Comparison of ENCODE assay signal across 8 mouse cellular contexts in genomic region chr4:127249701-127250349, GRCm38 (mm10). TPM values are rescaled to one million over a fixed set of nuclear protein-coding genes. Genes with fewer than 3 reads are reported as not detected.
A peak's percentile ranks its signal among the peaks of the same experiment; 100 is the strongest.
DNase-seq lines count a peak whose midpoint lies in the region; ATAC-seq and TF ChIP-seq lines count a peak whose summit lies in the region.

No protein-coding gene starts in this region.

- intact Hi-C loops in left cerebral cortex, adult 2 months (cut with DNase I): loop anchor here (1.0 to 5.0 kb wide), 2 partner anchors 69 to 208 kb away; no protein-coding TSS in a partner anchor

- peak; percentile 100 for ATAC-seq in megakaryocyte, adult 5-6 weeks (ENCODE audit: poor library complexity, severe bottlenecking)

- no peak overlapping the region for H3K27ac ChIP-seq in left cerebral cortex, adult 2 months

- peak; percentile 89 for DNase-seq in adipocyte (ENCODE audit: low spot score)
- peak; percentile 92 for DNase-seq in embryo, embryonic 10 days (ENCODE audit: low spot score)
- DNase-seq in gastrocnemius, postnatal 10 days: peak; percentile 96
- peak; percentile 77 for DNase-seq in hindlimb bud, embryonic 11.5 days (ENCODE audit: extremely low spot score, low read depth, low spot score)
- peak; percentile 92 to 97 for DNase-seq in left cerebral cortex, adult 2 months (ENCODE audit: extremely low spot score in 1 of 2, low spot score in 2 of 2)
- peak; percentile 96 to 97 for DNase-seq in right cerebral cortex, postnatal 10 days (ENCODE audit: low spot score in 2 of 2)
- DNase-seq in urinary bladder, postnatal 14 days (ENCODE audit: low spot score): peak; percentile 94

- TF ChIP-seq CTCF in left cerebral cortex, adult 2 months (IDR thresholded peaks at IDR 0.05): peak; percentile 99

- H3K4me3 ChIP-seq in left cerebral cortex, adult 2 months: no peak overlapping the region

RNA-seq across cellular contexts. Expression of gene Smim12, which starts 6.2 kb away (rescaled TPM):
- total RNA-seq in gastrocnemius, postnatal 10 days (2021): 10 to 100 TPM; 29.1 to 32.7 TPM
- 10 to 100 TPM; 52.1 to 54.0 TPM for total RNA-seq in left cerebral cortex, adult 2 months (2021)
- 33.9 and 37.3 TPM in 2 replicates for total RNA-seq in megakaryocyte, adult 5-6 weeks (2015)
- total RNA-seq in megakaryocyte, adult 5-6 weeks (2017): 33.7 and 39.3 TPM in 2 replicates
